Mouse (Mus musculus): ENCODE data around the gene Slc25a19.

Gene Slc25a19

DNA sequence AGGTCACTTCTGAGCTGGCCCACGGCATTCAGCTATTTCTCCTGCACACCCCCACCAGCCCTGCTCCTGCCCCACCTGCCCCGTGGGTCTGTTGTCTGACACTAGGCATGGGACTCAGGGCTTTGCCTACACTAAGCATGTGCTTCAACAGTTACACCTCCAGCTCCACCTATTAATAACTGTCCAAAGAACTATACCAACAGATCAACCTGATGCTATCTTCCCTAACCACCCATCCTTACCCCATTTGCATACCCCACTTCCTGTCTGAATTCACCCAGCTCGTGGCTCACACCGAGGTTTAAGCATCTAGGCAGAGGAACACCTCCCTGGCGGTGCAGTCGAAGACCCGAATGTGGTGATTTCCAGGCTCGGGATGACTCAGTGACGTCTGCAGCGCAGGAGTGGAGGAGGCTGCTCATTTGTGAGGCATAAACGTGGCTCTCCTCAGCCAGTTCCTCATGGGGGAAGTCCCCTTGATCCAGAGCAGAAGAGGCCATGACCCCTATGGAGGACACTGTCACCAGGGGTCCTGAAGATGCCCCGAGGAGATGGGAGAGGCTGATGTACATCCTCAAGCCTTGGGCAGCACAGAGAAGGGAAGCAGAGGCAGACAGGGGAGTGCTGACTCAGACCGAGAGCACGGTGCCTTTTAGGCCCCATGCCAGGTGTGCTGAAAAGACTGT is 13.0 kb upstream of the Slc25a19 start:
- in situ Hi-C loops (cut with MboI): loop anchor here (5.0 kb wide), 1 partner anchor 76 kb away; no protein-coding TSS in a partner anchor

DNA sequence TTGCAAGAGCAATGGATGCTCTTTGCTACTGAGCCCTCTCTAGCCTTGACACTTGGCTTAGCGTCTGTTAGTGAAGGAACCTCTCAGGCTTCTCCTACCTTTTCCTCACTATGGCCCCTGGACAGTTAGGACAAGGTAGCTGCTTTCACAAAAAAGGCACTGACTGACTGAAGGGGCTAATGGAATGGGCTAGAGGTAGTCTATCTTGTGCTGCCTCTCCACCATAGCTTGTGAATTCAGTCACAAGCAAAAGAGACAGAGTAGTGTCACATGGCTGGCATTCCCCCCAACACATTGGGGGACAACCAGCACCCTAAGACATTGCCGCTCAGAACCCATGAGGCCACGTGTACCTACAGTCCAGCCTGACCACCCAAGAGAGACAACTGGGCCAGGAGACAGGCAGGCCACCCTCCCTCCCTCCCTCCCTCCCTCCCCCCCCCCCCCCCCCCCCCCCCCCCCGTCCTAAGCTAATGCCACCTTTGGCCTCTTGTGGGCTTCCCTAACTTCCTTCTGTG is 12.3 kb upstream of the Slc25a19 start:
- in situ Hi-C loops (cut with MboI): loop anchor here (5.0 kb wide), 1 partner anchor 77 kb away; no protein-coding TSS in a partner anchor

DNA sequence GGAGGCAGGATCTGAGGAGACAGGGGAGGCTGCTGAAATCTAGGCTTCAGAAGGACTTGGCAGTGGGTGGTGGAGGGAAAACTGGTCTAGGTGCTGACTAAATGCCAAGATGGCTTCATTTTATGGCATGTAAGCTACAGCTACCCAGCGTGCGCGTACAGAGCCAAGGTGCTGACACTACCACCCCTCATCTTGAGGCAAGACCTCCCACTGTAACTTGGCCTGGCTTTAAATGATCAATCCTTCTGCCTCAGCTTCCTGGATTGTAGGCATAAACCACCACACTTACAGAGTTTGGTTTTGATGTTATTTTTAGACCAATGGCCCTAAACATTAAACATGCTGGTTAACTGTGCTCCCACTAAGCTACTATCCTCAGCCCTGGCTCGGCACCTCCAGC is 11.4 kb upstream of the Slc25a19 start:
- in situ Hi-C loops (cut with MboI): no loop called here

DNA sequence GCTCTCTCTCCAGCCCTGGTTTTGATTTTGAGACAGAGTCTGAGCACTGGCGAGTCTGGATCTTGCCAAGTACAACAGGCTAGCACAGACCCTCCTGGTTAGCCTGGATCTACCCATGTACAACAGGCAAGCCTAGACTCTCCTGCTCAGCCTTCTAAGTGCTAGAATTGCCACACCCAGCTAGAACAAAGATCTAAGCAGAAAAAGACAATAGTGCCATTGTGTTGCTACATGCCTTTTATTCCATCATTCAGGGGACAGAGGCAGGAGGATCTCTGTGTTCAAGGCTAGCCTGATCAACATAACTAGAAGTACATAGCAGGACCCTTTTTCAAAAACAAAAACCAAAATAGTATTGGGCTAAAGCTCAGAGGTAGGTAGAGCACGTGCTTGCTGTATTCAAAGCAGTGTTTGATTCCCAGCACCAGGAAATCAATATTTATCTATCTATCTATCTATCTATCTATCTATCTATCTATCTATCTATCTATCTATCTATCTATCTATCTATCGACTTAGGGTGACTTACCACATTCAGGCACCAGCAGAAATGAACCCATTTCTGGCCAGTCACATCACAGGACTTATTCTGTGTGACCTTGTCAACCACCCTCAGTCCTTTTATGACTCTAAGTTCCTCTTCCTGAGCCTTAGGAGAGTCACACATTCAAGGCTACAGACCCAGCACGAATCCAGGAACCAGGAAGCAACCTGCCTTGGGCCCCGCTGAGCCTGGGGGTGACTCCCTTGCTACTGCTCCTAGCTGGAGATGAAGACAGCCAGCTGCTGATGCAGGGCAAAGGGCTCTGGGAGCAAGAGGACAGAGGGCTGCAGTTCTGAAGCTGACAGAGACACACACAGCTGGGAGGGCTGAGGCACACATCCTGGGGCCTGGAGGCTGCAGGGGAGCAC is 10.7 kb upstream of the Slc25a19 start:
- in situ Hi-C loops (cut with MboI): no loop called here

DNA sequence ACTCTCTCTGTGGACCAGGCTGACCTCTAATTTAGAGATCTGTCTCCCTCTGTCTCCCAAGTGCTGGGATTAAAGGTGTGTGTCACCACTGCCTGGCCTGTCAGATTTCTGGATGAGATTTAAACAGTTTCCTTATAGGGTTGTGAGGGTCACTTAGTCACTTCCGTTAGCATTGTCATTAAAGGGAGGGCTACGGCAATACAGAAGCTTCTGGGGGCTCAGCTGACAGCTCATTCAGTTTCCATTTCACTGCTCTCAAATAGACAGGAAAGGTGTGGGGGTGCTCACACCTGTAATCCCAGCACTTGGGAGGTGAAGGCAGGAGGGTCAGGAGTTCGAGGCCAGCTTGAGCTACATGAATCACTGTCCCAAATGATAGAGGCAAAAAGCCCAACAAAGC is 8.9 kb upstream of the Slc25a19 start:
- in situ Hi-C loops (cut with MboI): no loop called here

DNA sequence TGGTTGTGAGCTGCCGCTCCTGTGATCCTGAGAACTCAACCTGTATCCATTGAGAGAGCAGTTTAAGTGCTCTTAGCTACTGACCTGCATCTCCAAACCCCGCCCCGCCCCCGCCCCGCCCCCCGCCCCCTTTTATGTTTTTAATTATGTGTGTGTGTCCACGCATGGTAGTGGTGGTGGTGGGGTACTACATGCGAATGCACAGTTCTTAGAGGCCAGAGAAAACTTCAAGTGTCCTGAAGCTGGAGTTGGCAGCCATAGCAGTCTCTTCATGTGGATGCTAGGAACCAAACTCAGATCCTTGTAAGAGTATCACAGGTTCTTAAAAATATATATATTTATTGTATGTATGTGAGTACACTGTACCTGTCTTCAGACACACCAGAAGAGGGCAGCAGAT is 7.4 kb upstream of the Slc25a19 start:
- in situ Hi-C loops (cut with MboI): no loop called here

DNA sequence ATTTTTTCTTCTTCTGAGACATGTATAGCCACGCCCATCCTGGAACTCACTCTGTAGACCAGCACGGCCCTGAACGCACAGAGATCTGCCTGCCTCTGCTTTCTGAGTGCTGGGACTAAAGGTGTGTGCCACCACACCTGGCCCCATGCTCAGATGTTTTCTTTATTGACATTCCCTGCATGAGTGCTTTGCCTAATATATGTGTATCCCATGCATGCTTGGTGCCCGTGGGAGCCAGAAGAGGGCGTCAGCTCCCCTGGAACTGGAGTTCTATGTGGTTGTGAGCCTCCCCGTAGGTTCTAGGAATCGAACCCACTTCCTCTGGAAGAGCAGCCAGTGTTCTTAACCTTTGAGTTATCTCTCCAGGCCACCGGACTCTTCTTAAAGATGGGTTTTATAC is 6.9 kb upstream of the Slc25a19 start:
- in situ Hi-C loops (cut with MboI): no loop called here

DNA sequence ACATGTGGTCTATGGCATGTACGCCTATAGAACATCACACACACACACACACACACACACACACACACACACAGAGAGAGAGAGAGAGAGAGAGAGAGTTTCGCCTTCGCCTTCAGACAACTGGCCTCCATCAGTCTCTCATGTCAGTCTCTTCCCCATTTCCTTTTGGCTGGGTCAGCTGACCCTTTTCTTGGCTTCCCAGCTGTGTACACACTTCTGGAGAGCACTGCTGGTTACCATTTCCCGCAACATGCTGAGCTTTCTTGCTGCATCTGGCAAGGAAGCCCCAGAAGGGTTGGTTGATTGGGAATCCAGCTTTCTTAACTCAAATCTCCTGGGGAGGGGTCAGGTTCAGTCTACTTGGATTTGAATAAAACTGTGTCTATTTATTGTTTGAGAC is 6.0 kb upstream of the Slc25a19 start:
- in situ Hi-C loops (cut with MboI): no loop called here

DNA sequence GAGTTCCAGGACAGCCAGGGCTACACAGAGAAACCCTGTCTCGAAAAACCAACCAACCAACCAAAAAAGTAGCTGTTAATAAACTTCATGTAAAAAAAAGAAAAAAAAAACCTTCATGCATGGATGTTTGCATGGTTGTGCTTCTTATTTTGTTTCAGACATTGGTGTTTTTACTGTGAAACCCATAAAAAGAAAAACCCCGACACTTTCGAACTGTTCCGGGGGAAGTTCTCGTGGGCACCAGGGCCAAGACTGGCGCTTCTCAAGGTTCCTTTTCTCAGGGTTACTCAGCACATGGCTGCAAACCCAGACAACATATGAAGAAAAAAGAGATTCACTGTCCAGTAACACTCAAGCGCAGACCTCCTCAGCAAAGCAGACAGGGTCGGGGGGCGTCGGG is 4.8 kb upstream of the Slc25a19 start:
- in situ Hi-C loops (cut with MboI): no loop called here

DNA sequence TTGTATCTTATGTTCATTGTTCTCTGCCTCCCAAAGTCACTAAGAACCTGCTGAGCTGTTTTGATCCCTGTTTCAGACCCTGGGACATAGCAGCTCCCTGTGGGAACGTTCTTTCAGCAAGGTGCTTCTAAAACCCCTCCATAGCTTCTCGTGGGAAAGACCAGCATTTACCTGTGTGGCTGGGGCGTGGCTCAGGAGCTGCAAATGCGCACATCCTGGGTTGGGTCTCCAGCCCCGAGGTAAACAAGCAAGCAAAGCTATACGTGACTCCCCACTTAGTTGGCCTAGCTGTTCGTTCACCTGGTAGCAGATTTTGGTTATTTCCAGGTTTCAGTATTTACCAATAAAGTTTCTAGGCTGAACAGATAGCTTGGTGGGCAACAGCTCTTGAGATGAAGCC is 4.2 kb upstream of the Slc25a19 start:
- in situ Hi-C loops (cut with MboI): no loop called here

DNA sequence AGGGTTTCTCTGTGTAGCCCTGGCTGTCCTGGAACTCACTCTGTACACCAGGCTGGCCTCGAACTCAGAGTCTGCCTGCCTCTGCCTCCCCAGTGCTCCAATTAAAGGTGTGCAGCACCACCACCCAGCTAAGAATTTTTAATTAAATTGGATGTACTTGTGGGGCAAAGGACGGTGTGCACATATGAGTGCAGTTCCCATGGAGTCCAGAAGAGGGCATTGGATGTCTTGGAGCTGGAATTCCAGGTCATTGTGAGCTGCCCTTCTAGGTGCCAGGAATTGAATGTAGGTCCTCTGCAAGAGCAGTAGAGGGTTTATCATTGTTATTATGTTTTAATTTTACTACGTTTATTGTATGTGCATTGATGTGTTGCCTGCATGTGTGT is 3.4 kb upstream of the Slc25a19 start:
- in situ Hi-C loops (cut with MboI): no loop called here

DNA sequence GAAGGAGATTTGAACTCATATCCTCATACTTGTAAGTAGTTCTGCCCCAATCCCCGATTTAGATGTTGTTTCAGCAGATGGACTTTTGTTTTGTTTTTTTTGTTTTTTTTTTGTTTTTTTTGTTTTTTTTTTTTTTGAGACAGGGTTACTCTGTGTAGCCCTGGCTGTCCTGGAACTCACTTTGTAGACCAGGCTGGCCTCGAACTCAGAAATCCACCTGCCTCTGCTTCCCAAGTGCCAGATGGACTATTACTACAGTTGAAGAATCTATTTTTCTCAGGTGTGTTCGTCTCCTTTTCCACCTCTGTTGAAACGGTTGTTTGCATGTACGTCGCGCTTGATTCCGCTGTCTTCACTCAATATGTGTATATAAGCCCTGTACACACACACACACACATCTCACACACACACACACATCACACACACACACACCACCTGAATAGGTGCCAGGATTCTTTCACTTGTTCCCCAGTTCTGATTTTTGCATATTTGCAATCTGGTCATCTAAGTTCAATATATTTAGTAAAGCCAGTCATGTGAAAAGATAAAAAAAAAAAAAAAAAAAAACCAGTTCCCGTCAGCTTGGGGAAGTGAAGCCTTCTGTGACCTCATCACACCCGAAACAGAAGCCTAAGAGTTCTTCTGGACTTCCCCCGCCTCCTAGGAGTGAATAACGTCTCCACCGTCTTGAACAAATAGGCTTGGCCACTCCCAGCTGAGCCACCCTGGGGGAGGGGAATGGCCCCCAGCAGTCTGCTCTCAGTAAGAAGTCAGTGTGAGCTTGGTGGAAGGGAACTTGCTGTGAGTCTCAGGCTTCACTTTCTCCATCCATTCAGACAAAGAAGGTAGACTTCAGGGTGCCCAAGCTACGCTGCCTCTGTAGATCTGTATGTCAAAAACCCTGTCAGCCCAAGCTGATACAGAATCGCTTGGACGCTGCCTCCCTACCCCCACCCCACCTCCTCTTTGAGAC is 2.7 kb upstream of the Slc25a19 start:
- in situ Hi-C loops (cut with MboI): no loop called here

DNA sequence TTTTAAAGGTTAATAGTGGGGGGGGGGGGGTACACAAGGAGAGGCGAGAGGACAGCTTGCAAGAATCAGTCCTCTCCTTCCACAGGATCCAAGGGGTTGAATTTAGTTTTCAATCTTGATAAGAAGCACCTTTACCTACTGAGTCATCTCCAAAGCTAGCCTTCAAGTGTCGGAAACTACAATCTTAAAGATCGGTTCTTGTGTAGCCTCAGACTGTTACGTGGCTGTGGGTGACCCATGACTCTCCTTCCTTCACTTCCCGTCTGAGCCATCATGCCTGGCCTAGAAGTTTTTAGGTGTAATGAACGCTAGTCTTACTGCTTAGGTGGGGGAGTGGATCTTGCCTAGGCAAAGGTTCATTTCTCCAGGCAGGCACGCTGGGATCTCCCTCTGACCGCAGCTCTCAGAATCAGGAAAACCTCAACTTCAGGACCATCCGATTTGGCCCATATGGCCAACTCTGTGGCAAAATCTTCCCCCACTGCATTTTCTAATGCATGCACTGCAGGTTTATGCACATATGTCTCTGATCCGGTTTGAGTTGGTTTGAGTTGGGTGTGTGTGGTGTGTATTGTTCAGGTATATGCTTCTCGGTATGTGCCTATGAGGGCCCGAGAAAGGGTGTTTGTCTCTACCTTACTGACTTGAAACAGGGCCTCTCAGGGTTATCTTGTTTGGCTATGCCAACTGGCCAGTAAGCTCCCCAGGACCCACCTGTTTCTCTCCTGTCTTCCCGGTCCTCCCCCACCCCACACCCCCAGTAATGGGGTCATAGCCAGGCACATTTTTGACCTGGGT is 1.8 kb upstream of the Slc25a19 start:
- in situ Hi-C loops (cut with MboI): no loop called here

DNA sequence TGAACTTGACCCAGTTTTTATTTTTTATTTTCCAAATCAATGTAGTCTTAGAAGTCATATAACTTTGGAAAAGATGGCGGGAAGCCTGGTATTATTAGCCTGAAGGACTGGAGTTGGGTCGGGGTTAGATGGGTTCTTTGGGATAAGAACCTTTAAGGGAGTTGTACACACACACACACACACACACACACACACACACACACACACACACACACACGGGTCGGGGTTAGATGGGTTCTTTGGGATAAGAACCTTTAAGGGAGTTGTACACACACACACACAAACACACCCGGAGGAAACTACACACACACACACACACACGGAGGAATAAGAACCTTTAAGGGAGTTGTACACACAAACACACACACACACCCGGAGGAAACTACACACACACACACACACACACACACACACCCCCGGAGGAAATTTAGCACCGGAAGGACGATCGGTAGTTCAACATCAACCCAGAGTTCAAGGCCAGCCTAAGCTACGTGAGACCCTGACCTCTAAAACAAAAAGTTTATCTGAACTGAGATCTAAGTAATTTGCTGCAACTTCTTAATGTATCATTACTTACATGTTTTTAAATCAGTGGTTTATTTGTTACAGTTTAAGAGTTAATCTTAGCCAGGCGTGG is 488 bp upstream of the Slc25a19 start:
- in situ Hi-C loops (cut with MboI): no loop called here

DNA sequence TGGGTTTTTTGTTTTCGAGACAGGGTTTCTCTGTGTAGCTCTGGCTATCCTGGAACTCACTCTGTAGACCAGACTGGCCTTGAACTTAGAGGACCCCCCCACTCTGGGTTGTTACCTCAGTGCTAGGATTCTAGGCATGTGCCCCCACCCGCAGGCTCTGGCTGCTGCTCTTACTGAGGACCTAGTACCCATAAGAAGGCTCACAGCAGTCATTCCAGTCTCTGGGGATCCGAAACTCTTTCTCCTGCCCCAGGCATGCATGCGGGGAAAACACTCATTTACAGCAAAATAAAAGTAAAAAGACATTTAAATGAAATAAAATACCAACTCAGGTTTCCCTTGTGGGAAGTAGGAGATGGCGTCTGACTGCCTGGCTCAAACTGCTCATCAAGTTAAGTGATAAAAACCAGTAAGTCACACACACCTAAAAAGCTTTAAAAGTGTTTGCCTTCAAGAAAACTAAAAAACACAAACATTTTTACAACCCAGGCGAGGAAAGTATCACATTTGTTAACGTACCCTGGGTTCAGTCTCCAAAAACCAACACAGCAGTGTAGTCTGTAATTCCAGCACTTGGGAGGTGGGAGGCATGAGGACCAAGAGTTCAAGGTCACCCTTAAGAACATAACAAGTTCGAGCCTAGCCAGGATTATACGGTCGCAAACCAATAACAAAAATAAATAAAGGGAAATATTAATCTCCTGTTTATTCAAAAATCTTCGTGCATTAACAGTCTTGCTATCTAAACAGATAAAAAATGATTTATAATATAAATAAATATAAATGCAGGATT is 1.1 kb downstream of the Slc25a19 start:
- in situ Hi-C loops (cut with MboI): no loop called here

DNA sequence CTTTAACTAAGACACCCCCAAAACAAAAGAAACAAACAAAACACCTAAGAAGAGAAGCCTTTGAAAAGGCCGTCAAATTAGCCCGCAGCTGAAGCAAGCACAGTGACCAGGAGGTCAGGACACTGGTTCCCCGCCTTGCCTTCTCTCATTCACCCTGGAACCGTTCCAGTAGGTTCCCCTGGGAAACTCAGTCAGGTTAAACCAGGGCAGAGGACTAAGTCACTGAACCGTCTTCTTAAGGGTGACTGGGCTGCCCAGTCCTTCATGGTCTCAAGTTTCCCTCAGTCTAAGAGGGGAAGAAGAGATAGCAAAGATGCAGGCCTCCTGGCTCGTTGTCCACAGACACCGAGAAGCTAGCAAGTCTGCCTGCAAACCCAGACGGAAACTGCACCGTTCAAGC is 2.2 kb downstream of the Slc25a19 start:
- in situ Hi-C loops (cut with MboI): no loop called here

DNA sequence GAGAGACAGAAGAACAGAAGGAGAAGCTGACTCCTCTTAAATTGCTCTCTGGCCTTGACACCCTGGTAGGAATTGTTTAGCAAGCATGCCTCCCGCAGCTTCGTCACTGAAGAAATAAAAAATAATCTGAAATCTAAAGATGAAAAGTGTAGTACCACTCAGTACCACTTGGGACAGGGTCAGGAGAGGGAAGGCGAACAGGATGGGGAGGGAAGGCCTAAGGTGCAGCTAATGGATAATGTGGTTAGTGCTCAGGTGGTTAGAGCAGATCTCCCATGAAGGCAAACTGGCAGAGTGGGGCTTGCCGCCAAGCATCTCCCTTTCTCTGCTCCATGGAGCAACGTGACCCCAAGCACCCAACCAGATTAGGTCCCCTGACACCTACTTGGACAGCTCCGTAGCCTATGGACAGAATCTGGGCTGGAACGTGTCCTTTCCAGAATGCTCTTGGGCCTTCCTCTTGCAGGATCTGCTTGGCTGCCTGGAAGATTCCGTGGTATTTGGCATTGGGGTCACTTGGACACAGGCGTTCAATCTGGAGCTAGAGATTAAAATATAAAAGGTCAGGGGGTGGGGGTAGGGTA is 4.5 kb downstream of the Slc25a19 start:
- in situ Hi-C loops (cut with MboI): no loop called here

DNA sequence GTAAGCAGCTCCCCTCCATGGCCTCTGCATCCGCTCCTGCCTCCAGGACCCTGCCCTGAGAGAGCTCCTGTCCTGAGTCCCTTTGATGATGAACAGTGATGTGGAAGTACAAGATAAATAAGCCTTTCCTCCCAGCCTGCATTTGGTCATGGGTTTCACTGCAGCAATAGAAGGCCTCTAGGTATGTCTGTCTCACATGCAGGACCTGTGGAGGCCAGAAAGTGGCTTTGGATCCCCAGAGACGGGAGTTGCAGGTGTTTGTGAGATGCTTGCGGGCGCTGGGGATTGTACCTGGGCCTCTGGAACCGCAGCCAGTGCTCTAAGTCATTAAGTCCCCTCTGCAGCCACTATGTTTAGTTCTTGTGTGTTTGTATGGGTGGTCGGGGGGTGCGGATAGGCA is 8.1 kb downstream of the Slc25a19 start:
- in situ Hi-C loops (cut with MboI): no loop called here

Measured in mature B cell (primary cell).